Mouse (Mus musculus): Measurements from ENCODE around the gene Vdac2. TPM values are rescaled to one million over a fixed set of nuclear protein-coding genes. Genes with fewer than 3 reads are reported as not detected.

The Vdac2 gene
- polyA plus RNA-seq, 1 experiment from 2014 or later, result 371 TPM

DNA sequence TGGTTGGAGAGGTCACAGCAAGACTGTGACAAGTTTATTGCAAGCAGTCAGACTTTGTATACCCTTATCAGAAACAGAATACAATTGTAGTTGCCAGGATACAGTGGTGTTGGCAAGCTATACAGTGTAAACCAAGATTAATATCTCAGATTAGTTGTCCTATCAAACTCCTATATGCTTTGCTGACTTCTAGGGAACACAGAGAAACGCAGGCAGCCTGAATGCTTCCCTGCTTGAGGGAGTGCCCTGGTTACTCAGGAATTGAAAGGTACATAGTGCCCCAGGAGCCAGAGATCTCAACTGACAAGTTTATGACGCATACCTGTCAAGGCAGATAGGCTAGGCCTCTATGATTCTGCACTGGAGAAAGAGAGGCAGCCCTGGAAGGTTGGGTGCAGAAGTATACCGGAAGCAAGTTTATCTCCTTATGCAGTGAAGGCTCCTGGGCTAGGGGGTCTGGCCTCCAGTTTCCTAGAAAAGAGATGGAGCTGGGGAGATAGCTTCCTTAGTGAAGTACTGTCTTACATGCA lies 18.3 kb upstream of the Vdac2 start:
- WGBS, result 43% methylated on average over 3 of the region's 3 CpGs
- Histone ChIP-seq H3K27me3 (replicated peaks; ENCODE audit: control insufficient read depth, insufficient read depth, low read length) (no peaks in the 10 kb centered on the region), H3K27ac (ENCODE audit: low read depth, low read length) (peak overlapping the region; percentile 73), H3K4me2 (replicated peaks; ENCODE audit: low read depth) (no peak overlapping the region), H3K4me3 (ENCODE audit: low read depth, low read length) (no peak overlapping the region), H3K9ac (ENCODE audit: low read depth, low read length) (no peak overlapping the region), H3K36me3 (ENCODE audit: control insufficient read depth, insufficient read depth) (no peaks in the 10 kb centered on the region), H3K9me3 (ENCODE audit: control insufficient read depth) (no peaks in the 10 kb centered on the region), H3K4me1 (replicated peaks; ENCODE audit: control insufficient read depth, insufficient read depth, low read length) (peaks cover 4% of the 10 kb centered on the region; the same call in 1 of the 2 replicates)
- TF ChIP-seq CTCF (IDR thresholded peaks at IDR 0.05; ENCODE audit: low read depth), result no peak
- ATAC-seq, result peak; percentile 91

DNA sequence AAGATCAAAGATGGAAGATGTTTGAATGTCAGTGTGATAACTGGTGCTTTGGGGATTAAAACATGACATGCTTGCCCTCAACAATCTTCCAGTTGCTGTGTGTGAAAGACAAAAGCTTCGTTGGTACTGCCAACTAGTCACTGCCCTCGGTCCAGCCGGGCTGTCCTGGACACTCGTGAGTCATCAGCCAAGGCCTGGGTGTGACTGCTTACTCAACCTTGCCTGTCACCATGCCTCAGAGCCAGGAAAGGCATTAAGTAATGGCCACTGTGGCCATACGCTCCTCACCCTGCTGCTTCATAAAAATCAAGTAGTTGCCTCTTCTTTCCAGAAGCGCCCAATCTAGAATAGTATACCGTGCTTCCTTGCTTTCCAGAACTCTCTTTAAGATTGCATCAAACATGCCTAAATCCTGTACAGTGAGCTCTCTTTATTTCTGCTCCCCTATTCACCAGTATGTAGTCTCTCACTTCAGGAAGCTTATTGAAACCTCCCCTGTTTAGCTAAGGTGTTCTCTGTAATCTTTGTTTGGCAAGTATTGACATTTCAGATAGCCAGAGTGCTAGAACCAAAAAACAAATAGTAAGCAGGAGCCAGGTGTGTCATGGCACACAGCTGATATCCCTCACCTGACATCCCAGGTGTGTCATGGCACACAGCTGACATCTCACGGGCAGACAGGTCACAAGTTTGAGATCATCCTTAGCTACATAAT lies 16.7 kb upstream of the Vdac2 start:
- Histone ChIP-seq H3K27ac (ENCODE audit: low read depth, low read length) (peak overlapping the region; percentile 73), H3K9ac (ENCODE audit: low read depth, low read length) (no peak overlapping the region), H3K4me2 (replicated peaks; ENCODE audit: low read depth) (no peak overlapping the region), H3K4me3 (ENCODE audit: low read depth, low read length) (no peak overlapping the region), H3K4me1 (replicated peaks; ENCODE audit: control insufficient read depth, insufficient read depth, low read length) (peaks cover 3% of the 10 kb centered on the region; the same call in 1 of the 2 replicates), H3K9me3 (ENCODE audit: control insufficient read depth) (no peaks in the 10 kb centered on the region), H3K36me3 (ENCODE audit: control insufficient read depth, insufficient read depth) (no peaks in the 10 kb centered on the region), H3K27me3 (replicated peaks; ENCODE audit: control insufficient read depth, insufficient read depth, low read length) (no peaks in the 10 kb centered on the region)
- TF ChIP-seq CTCF (IDR thresholded peaks at IDR 0.05; ENCODE audit: low read depth), result no peak
- ATAC-seq, result peak; percentile 50
- WGBS, result 49% methylated on average over 8 of the region's 8 CpGs

DNA sequence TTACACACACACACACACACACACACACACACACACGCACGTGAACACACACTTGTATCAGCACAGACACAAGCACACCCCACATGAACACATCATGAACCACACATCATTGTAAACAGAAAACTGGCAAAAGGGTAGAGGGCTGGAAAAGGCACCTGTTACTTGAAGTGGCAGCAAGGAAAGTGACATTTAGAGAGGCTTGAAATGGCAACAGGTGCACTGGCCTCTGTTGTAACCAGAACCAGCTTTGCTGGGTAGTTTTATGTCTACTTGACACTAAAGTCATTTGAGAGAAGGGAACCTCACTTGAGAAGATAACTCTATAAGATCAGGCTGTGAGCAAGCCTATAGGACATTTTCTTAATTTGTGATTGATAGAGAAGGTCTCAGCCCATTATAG lies 15.6 kb upstream of the Vdac2 start:
- no peaks in the 10 kb centered on the region; the same call in 1 of the 2 replicates for H3K4me1 ChIP-seq (replicated peaks; ENCODE audit: control insufficient read depth, insufficient read depth, low read length)
- no peak overlapping the region for H3K27ac ChIP-seq (ENCODE audit: low read depth, low read length)
- H3K9me3 ChIP-seq (ENCODE audit: control insufficient read depth), result no peaks in the 10 kb centered on the region
- H3K36me3 ChIP-seq (ENCODE audit: control insufficient read depth, insufficient read depth), result no peaks in the 10 kb centered on the region
- H3K9ac ChIP-seq (ENCODE audit: low read depth, low read length), result no peak overlapping the region
- TF ChIP-seq CTCF (IDR thresholded peaks at IDR 0.05; ENCODE audit: low read depth), result no peak
- H3K4me2 ChIP-seq (replicated peaks; ENCODE audit: low read depth), result no peak overlapping the region
- no peak overlapping the region for H3K4me3 ChIP-seq (ENCODE audit: low read depth, low read length)
- H3K27me3 ChIP-seq (replicated peaks; ENCODE audit: control insufficient read depth, insufficient read depth, low read length), result no peaks in the 10 kb centered on the region
- ATAC-seq, result no peak
- WGBS, result 90% methylated on average over 2 of the region's 2 CpGs

DNA sequence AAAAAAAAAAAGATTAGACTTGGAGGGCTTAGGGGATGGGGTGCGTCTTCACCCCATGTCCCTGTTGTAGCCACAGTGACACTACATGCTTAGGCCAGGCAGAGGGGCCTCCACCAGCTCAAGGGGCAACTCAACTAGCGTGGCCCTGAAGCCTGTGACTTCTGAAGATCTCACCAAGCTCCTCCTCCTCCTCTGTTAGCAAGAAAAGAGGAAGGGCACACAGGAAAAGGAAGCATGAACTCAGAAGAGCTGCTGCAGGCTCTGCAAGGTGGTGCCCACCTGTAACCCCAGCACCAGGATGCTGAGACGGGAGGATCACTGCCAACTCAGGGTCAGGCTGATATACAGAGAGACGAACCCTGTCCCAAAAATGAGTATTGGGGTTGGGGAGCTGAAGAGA lies 13.7 kb upstream of the Vdac2 start:
- TF ChIP-seq CTCF (IDR thresholded peaks at IDR 0.05; ENCODE audit: low read depth), result no peak
- Histone ChIP-seq H3K36me3 (ENCODE audit: control insufficient read depth, insufficient read depth) (no peaks in the 10 kb centered on the region), H3K27me3 (replicated peaks; ENCODE audit: control insufficient read depth, insufficient read depth, low read length) (no peaks in the 10 kb centered on the region), H3K4me1 (replicated peaks; ENCODE audit: control insufficient read depth, insufficient read depth, low read length) (no peaks in the 10 kb centered on the region; the same call in 1 of the 2 replicates), H3K27ac (ENCODE audit: low read depth, low read length) (no peak overlapping the region), H3K9me3 (ENCODE audit: control insufficient read depth) (no peaks in the 10 kb centered on the region), H3K4me3 (ENCODE audit: low read depth, low read length) (no peak overlapping the region), H3K9ac (ENCODE audit: low read depth, low read length) (no peak overlapping the region), H3K4me2 (replicated peaks; ENCODE audit: low read depth) (no peak overlapping the region)
- WGBS, result 82% methylated on average over 4 of the region's 4 CpGs
- no peak for ATAC-seq

DNA sequence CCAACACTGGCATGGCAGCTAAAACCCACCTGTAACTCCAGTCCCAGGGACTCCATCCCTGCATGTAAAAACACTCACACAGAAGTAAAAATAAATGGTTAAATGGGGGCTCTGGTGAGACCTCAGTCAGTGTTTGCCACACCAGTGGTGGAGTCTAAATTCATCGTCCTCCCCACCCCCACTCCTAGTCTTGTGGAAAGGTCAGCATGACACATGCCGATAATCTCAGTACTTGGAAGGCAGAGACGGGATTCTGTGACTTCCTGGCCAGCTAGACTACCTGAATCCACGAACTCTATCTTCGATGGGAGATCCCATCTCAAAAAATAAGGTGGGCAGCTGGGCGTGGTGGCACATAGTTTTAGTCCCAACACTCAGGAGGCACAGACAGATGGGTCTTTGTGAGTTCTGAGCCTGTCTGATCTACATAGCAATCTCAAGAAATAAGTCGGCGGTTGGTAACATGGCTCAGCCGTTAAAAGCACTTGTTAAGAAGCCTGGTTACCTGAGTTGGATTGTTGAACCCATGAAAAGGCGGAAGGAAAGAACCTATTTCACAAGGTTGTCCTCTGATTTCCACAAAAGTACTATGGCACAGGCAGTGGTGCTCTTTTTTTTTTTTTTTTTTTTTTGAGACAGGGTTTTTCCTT lies 13.2 kb upstream of the Vdac2 start:
- no peak overlapping the region for H3K4me2 ChIP-seq (replicated peaks; ENCODE audit: low read depth)
- H3K9ac ChIP-seq (ENCODE audit: low read depth, low read length), result no peak overlapping the region
- no peak overlapping the region for H3K4me3 ChIP-seq (ENCODE audit: low read depth, low read length)
- ATAC-seq, result no peak
- TF ChIP-seq CTCF (IDR thresholded peaks at IDR 0.05; ENCODE audit: low read depth), result no peak
- H3K9me3 ChIP-seq (ENCODE audit: control insufficient read depth), result no peaks in the 10 kb centered on the region
- H3K27me3 ChIP-seq (replicated peaks; ENCODE audit: control insufficient read depth, insufficient read depth, low read length), result no peaks in the 10 kb centered on the region
- H3K27ac ChIP-seq (ENCODE audit: low read depth, low read length), result no peak overlapping the region
- 84% methylated on average over 10 of the region's 10 CpGs for WGBS
- H3K4me1 ChIP-seq (replicated peaks; ENCODE audit: control insufficient read depth, insufficient read depth, low read length), result no peaks in the 10 kb centered on the region; the same call in 1 of the 2 replicates
- no peaks in the 10 kb centered on the region for H3K36me3 ChIP-seq (ENCODE audit: control insufficient read depth, insufficient read depth)

DNA sequence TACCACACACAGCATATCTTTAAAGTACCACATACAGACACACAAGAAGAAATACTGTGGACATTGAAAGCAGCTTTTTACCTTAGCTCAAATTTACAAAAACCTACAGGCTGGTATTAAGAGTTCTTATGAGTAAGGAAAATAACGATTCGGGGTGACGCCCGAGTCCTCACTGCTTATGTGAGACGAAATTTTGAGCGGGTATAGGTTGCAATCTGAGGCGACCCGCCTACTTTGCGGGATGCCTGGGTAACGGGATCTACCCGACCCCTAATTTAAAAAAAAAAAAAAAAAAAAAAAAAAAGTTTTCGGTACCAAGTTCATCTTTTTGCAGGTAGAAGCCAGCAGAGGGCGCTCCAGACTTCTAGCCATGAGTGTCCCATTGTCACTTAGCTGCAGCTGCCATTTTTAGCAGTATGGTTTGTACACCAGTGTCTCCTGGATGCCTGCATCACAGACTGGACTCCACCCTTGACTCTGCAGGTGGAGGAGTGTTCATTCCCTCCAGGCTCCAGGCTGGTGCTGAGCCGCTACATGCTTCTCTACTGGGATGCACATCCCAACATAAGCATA lies 12.4 kb upstream of the Vdac2 start:
- no peaks in the 10 kb centered on the region for H3K4me1 ChIP-seq (replicated peaks; ENCODE audit: control insufficient read depth, insufficient read depth, low read length)
- no peak overlapping the region for H3K4me3 ChIP-seq (ENCODE audit: low read depth, low read length)
- H3K9me3 ChIP-seq (ENCODE audit: control insufficient read depth), result no peaks in the 10 kb centered on the region
- no peaks in the 10 kb centered on the region for H3K27me3 ChIP-seq (replicated peaks; ENCODE audit: control insufficient read depth, insufficient read depth, low read length)
- ATAC-seq, result peak; percentile 37; the same call in 1 of the 2 replicates
- H3K4me2 ChIP-seq (replicated peaks; ENCODE audit: low read depth), result no peak overlapping the region
- no peaks in the 10 kb centered on the region for H3K36me3 ChIP-seq (ENCODE audit: control insufficient read depth, insufficient read depth)
- TF ChIP-seq CTCF (IDR thresholded peaks at IDR 0.05; ENCODE audit: low read depth), result peak; percentile 79
- no peak overlapping the region for H3K27ac ChIP-seq (ENCODE audit: low read depth, low read length)
- WGBS, result 23% methylated on average over 14 of the region's 14 CpGs
- no peak overlapping the region for H3K9ac ChIP-seq (ENCODE audit: low read depth, low read length)
